Mouse (Mus musculus) lung, adult 18-20 months (tissue): ENCODE measurements around the gene Lypd5.

Experiments used
- DNase-seq, 2 experiments: peaks; one replicate each; pipeline ENCODE4 v3.0.0; 2022; ENCODE audit warnings: mixed read lengths in 2 of 2

The Lypd5 gene

DNA sequence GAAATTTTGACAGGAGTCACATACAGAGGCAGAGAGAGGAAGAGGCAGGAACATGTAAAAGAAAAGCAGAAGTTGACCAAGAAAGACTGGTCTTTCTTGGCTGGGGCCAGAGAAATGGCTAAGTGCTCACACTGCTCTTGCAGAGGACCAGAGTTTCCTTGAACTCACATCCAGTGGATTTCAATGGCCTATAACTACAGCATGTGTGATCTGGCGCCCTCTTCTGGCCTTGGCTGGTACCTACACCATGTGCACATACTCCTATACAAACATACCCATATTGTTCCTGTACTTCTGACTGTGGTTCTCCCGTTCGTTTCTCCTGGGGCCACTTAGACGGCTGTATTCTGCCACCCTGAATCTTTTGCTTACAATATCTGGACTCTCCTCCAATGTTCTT is 12.0 kb downstream of the Lypd5 start:
- DNase-seq = no peak

- DNase-seq = no peak
Measured at GRCm38 (mm10) chr7:24363228-24363627, 14.2 kb downstream of the Lypd5 start.

DNA sequence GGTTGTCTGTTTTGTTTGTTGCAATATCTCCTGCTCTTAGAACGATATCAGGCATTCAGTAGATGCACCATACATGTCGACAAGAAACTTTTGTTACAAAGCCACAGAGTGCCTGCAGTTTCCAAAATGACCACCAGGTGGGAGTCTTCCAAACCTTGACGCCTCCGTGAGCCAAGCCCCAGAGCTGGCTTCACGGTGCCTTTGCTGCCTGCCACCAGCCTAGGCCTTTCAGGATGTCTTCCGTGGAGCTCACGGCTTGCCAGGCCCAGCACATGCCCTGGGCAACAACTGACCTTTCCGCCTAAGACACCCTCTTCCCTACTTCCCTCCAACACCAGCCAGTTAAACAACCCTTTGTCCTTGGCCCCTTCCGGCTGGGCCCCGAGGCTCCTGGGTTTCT is 15.8 kb downstream of the Lypd5 start:
- peak; percentile 74 to 77 for DNase-seq

DNA sequence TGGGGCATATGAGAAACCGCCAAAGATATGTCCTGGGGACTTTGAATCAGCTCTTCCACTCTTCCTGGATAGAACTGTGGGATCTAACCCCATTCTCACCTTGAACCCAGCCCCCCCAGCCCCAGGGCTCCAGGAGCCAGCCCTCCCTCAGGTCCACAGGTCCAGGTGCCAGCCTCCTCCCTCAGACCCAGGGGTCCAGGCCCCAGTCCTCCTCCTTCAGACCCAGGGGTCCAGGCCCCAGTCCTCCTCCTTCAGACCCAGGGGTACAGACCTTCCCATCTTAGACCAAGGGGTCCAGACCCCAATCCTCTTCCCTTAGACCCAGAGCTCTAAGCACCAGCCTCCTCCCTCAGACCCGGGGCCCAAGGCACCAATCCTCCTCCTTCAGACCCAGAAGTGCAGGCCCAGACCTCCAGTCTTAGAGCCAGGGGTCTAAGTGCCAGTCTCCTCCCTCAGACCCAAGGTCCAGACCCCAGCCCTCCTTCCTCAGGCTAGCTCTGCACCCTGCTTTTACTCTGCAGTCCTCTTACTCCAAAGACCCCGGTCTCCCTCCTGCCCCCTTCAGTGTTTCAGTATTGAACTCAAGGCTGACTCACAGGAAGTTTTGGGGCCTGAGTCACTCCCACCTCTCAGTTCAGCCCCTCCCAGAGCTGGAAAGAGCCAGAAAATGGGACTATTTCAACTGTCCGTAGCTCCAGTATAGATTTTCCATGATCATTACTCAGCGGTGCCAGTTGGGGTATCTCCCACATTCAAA is 16.4 kb downstream of the Lypd5 start:
- DNase-seq = no peak

GRCm38 (mm10) chr7:24366716-24367632 is 18.0 kb downstream of the Lypd5 start:
- DNase-seq = no peak

DNA sequence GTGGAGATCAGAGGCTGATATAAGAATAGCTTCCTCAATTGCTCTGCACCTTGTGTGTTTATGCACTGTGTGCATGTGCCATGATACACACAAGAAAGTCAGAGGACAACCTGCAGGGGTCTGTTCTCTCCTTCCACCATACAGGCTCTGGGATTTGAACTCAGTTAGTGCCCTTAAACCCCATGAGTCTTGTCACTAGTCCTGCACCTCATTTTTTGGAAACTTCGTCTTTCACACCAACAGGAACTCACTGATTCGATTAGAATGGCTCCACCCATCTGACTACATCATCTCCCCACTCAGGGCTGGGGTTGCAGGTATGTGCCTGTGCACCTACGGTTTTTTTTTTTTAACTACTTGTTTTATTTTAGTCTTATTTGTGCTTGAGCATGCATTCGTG is 19.2 kb downstream of the Lypd5 start:
- no peak for DNase-seq

GRCm38 (mm10) chr7:24368946-24369345 is 19.9 kb downstream of the Lypd5 start:
- DNase-seq = no peak

GRCm38 (mm10) chr7:24369731-24370541 is 20.9 kb downstream of the Lypd5 start, which contains the start of gene Kcnn4:
Gene Kcnn4 (plus strand): TSS chr7:24370263.
- DNase-seq = no peak

DNA sequence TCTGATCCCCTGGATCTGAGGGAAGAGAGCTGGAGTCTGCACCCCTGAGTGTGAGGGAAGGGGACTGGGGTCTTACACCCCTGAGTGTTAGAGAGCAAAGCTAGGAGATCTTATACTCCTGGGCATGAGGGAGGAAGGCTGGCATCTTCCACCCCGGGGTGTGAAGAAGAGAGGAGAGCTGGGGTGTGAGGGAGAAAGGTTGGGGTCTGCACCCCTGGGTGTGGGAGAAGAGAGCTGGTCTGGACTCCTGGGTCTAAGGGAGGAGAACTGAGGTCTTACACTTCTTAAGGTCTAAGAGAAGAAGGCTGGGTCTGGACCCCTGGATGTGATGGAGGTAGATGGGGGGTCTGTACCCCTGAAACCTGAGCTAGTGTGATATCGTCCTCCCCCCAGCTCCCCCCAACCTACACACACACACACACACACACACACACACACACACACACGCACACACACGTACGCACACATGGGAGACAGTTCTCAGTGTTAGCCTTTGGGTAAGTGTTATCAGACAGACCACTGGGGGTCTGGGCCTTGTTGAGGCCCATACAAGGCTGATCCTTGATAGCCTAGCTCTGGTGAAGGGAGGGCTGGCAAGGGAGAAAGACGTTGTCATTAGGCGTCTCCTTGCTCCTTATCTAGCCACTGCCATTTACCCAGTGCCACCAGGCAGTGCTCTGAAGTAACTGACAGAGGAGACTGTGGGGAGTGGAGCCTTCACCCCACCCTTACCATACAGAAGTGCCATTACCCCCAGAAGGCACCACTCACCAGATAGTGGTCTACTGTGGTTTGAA is 22.2 kb downstream of the Lypd5 start:
- no peak for DNase-seq

DNA sequence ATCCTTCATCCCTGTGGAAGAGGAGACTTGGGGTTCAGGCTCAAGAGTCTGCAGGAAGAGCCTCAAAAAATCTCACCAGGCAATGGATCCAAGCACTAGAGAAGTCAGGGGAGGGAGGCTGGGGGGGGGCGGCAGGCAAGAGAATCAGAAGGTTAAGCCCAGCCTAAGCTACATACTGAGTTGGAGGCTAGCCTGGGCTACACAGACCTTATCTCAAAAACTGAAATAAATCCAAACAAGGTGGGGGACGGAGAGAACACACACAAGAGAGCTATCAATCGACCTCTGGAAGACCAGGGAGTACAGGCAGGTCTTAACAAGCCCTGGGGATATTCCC is 22.8 kb downstream of the Lypd5 start:
- DNase-seq = no peak

DNA sequence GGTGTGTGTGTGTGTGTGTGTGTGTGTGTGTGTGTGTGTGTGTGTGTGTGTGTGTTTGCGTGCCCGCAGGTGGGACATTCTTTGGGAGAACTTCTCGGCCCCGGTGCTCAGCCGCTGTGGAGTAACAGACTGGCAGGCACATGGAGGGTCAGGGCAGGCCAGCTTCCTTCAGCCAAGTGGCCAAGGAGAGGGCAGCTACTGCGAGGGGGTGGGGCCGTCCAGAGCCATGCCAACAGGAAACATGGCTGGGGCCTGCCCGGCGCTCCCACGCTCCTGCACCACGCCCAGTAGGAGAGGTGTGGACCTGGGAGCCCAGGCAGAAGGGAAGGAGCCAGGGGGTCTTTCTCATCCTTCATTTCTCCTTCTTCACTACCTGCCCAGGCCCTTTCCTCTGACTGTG is 23.3 kb downstream of the Lypd5 start:
- peak; percentile 79 to 83 for DNase-seq

DNA sequence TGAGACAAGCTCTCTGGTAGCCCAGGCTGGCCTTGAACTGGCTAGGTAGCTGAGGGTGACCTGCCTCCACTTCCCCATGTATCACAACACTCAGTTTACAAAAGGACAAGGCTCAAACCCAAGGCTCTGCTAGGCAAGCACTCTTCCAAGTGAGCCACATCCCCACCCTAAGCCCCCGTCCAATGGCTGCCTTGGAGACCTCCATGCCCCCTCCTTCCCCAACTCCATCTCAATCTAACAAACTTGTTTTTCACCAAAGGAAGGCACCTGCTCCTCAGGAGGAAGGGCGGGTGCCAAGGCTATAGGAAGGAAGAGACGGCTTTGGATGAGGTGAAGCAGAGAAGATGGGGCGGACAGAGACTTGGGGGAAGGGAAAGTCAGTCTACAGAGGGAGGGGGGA is 23.8 kb downstream of the Lypd5 start:
- no peak for DNase-seq

- DNase-seq = peak; percentile 65 to 66
Measured at GRCm38 (mm10) chr7:24373538-24374379, 24.8 kb downstream of the Lypd5 start.

- no peak for DNase-seq
Measured at GRCm38 (mm10) chr7:24376456-24376855, 27.5 kb downstream of the Lypd5 start.

DNA sequence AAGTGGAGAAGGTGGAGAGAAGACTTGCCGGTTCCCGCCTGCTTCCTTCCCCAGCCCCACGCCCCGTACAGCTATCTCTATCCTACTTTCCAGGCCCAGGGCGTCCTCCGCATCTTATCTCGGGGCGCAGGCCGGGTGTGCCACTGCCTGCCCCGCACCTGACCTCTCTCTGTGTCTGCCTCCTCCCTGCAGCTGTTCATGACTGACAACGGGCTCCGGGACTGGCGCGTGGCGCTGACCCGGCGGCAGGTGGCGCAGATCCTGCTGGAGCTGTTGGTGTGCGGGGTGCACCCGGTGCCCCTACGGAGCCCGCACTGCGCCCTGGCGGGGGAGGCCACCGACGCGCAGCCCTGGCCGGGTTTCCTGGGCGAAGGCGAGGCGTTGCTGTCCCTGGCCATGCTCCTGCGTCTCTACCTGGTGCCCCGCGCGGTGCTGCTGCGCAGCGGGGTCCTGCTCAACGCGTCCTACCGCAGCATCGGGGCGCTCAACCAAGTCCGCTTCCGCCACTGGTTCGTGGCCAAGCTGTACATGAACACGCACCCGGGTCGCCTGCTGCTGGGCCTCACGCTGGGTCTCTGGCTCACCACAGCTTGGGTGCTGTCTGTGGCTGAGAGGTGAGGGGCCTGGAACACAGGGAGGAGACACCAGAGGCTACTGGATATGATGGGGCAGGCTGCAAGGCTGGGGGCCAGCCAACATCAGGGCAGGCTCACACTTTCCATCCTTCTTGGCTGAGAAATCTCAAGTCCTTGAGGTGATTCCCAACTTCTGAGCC is 28.3 kb downstream of the Lypd5 start:
- peak; percentile 58 to 64 for DNase-seq

- no peak for DNase-seq
Measured at GRCm38 (mm10) chr7:24378049-24378701, 29.2 kb downstream of the Lypd5 start.

GRCm38 (mm10) chr7:24379934-24380333 is 30.9 kb downstream of the Lypd5 start:
- no peak for DNase-seq

DNA sequence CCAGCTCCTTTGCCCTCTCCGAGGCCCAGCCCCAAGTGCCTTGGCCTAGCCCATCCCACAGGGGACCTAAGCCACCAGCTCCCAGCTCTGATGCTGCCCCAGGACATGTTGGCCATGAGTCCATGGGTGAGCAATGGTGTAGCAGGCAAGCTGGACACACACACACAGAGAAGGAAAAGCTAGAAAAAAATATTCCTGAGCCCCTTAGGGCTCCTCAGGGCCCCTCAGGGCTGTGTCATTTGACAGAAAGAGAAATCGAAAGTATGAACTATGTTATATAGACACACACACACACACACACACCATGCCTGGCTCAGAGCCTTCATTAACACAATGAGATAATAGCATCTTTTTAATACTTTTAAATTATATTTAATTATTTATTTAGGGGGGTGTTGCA is 31.4 kb downstream of the Lypd5 start:
- no peak for DNase-seq

DNA sequence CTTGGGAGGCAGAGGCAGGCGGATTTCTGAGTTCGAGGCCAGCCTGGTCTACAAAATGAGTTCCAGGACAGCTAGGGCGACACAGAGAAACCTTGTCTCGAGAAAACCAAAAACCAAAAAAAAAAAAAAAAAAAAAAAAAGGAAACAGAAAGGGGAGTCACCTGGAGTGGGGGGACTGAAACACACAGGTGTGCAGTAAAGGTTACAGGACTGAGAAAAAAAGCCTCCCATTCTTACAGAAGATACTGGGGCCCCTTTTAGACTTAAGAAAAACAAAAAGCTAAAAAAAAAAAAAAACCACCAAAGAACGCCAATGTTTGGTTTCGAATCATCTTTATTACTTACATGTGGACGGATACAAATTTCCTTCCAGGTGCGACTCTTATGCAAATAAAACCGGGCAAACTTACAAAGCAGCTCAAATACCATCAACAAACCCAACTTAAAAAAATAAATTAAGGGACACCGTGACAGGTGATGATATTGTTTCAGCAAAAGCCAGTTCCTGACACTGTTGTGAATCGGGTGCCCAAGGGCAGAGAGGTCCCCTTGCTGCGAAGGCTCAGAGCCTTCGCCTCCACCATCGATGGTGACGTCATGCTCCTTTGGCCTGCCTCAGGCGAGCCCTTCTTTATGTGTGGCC is 33.9 kb downstream of the Lypd5 start:
- no peak for DNase-seq
